Comparison of ENCODE assay signal across 8 mouse cellular contexts in genomic region chrX:8192126-8192639, GRCm38 (mm10). TPM values are rescaled to one million over a fixed set of nuclear protein-coding genes. Genes with fewer than 3 reads are reported as not detected.
DNase-seq lines count a peak whose midpoint lies in the region; ATAC-seq and TF ChIP-seq lines count a peak whose summit lies in the region.

No protein-coding gene starts in this region.

- H3K9ac ChIP-seq in liver, embryonic 15.5 days, result peak overlapping the region; percentile 75

- H3K9me3 ChIP-seq in liver, embryonic 15.5 days (replicated peaks), result no peaks in the 10 kb centered on the region

- H3K36me3 ChIP-seq in liver, embryonic 15.5 days (replicated peaks), result peaks cover 4% of the 10 kb centered on the region; the same call in 1 of the 2 replicates

- WGBS in liver, embryonic 15.5 days (ENCODE audit: insufficient replicate concordance), result 9% methylated on average over 13 of the region's 13 CpGs

- intact Hi-C loops in left cerebral cortex, adult 2 months (cut with DNase I), result loop anchor here (2.0 kb wide), 1 partner anchor 27 kb away; no protein-coding TSS in a partner anchor
- intact Hi-C loops in left cerebral cortex, postnatal 4 days (cut with DNase I), result no loop called here

- H3K4me2 ChIP-seq in liver, embryonic 15.5 days, result peak overlapping the region; percentile 78

- peak overlapping the region; percentile 85 for H3K27ac ChIP-seq in left cerebral cortex, adult 2 months
- peak overlapping the region; percentile 81 for H3K27ac ChIP-seq in liver, embryonic 15.5 days (replicated peaks)

- H3K4me3 ChIP-seq in left cerebral cortex, adult 2 months, result peak overlapping the region; percentile 61
- peak overlapping the region; percentile 72 for H3K4me3 ChIP-seq in liver, embryonic 15.5 days (replicated peaks)

- no peaks in the 10 kb centered on the region for H3K27me3 ChIP-seq in liver, embryonic 15.5 days

- H3K4me1 ChIP-seq in liver, embryonic 15.5 days (replicated peaks), result peaks cover 9% of the 10 kb centered on the region

- peak; percentile 5 to 49; a peak in 2 of 4 replicates for ATAC-seq in hematopoietic stem cell, adult 5-6 weeks (replicated peaks in 1 of 2; ENCODE audit: insufficient read depth in 1 of 2, low FRiP score in 2 of 2, low TSS enrichment in 1 of 2, low read depth in 1 of 2, poor library complexity in 2 of 2, severe bottlenecking in 2 of 2)
- ATAC-seq in liver, embryonic 15.5 days (ENCODE audit: insufficient read depth), result no peak; the same call in 1 of the 2 replicates
- ATAC-seq in erythroid progenitor cell, adult 5-6 weeks (replicated peaks; ENCODE audit: low FRiP score, poor library complexity, severe bottlenecking), result no peak; the same call in 1 of the 2 replicates

- no peak for DNase-seq in left cerebral cortex, adult 2 months (ENCODE audit: extremely low spot score in 1 of 2, low spot score in 2 of 2)
- no peak for DNase-seq in left cerebral cortex, postnatal 4 days
- peak; percentile 34 for DNase-seq in brain, adult 2 months (ENCODE audit: low read depth, low spot score)
- DNase-seq in layer of hippocampus, postnatal 25 days (ENCODE audit: extremely low spot score in 1 of 2, low spot score in 1 of 2), result no peak
- DNase-seq in cerebellum, postnatal 10 days, result no peak

- TF ChIP-seq CTCF in left cerebral cortex, adult 2 months (IDR thresholded peaks at IDR 0.05), result no peak

RNA-seq across cellular contexts. Expression of gene Ebp, which starts 1.1 kb away (rescaled TPM):
- total RNA-seq in left cerebral cortex, adult 2 months (2021), result 10 to 100 TPM; 34.8 to 35.7 TPM
- 10 to 100 TPM; 19.9 to 25.5 TPM for total RNA-seq in left cerebral cortex, postnatal 4 days (2021)
- total RNA-seq in hematopoietic stem cell, adult 5-6 weeks (2017), result 59.0 and 60.6 TPM in 2 replicates
- 81.1 and 91.0 TPM in 2 replicates for polyA plus RNA-seq in liver, embryonic 15.5 days (2015; fragmentation: Nextera tagmentation; extraction: Ambion mirVana)
- total RNA-seq in erythroid progenitor cell, adult 5-6 weeks (2015; ENCODE audit: low replicate concordance), result 20.5 and 37.3 TPM in 2 replicates
- total RNA-seq in erythroid progenitor cell, adult 5-6 weeks (2017; ENCODE audit: low replicate concordance), result 14.2 and 26.6 TPM in 2 replicates
- 10 to 100 TPM; 36.1 to 38.4 TPM for total RNA-seq in layer of hippocampus, postnatal 25 days (2021)

RNA-seq across cellular contexts. Expression of gene Porcn, which starts 14.1 kb away (rescaled TPM):
- 10 to 100 TPM; 74.7 to 84.7 TPM for total RNA-seq in left cerebral cortex, adult 2 months (2021)
- total RNA-seq in left cerebral cortex, postnatal 4 days (2021), result 10 to 100 TPM; 43.4 to 49.5 TPM
- 1.0 and 2.6 TPM in 2 replicates for total RNA-seq in hematopoietic stem cell, adult 5-6 weeks (2017)
- 0.83 and 1.1 TPM in 2 replicates for polyA plus RNA-seq in liver, embryonic 15.5 days (2015; fragmentation: Nextera tagmentation; extraction: Ambion mirVana)
- total RNA-seq in erythroid progenitor cell, adult 5-6 weeks (2015; ENCODE audit: low replicate concordance), result not detected in 2 replicates
- not detected in 2 replicates for total RNA-seq in erythroid progenitor cell, adult 5-6 weeks (2017; ENCODE audit: low replicate concordance)
- 100 to 1,000 TPM in 1 of 2 experiments, 10 to 100 TPM in 1; 94.5 to 101 TPM for total RNA-seq in layer of hippocampus, postnatal 25 days (2021)

RNA-seq across cellular contexts. Expression of gene Tbc1d25, which starts 16.2 kb away (rescaled TPM):
- 10 to 100 TPM; 14.5 to 16.6 TPM for total RNA-seq in left cerebral cortex, adult 2 months (2021)
- total RNA-seq in left cerebral cortex, postnatal 4 days (2021), result 10 to 100 TPM; 18.1 to 19.9 TPM
- 7.8 and 8.2 TPM in 2 replicates for total RNA-seq in hematopoietic stem cell, adult 5-6 weeks (2017)
- polyA plus RNA-seq in liver, embryonic 15.5 days (2015; fragmentation: Nextera tagmentation; extraction: Ambion mirVana), result 4.9 and 5.5 TPM in 2 replicates
- total RNA-seq in erythroid progenitor cell, adult 5-6 weeks (2015; ENCODE audit: low replicate concordance), result 4.6 and 13.3 TPM in 2 replicates
- total RNA-seq in erythroid progenitor cell, adult 5-6 weeks (2017; ENCODE audit: low replicate concordance), result 1.5 and 4.7 TPM in 2 replicates
- 10 to 100 TPM; 13.3 to 13.9 TPM for total RNA-seq in layer of hippocampus, postnatal 25 days (2021)

RNA-seq across cellular contexts. Expression of gene Rbm3, which starts 46.5 kb away (rescaled TPM):
- 100 to 1,000 TPM in 1 of 2 experiments, 10 to 100 TPM in 1; 86.0 to 124 TPM for total RNA-seq in left cerebral cortex, adult 2 months (2021)
- total RNA-seq in left cerebral cortex, postnatal 4 days (2021), result 100 to 1,000 TPM; 346 to 406 TPM
- 1,086 and 1,580 TPM in 2 replicates for total RNA-seq in hematopoietic stem cell, adult 5-6 weeks (2017)
- 228 and 253 TPM in 2 replicates for polyA plus RNA-seq in liver, embryonic 15.5 days (2015; fragmentation: Nextera tagmentation; extraction: Ambion mirVana)
- total RNA-seq in erythroid progenitor cell, adult 5-6 weeks (2015; ENCODE audit: low replicate concordance), result 611 and 758 TPM in 2 replicates
- 564 and 613 TPM in 2 replicates for total RNA-seq in erythroid progenitor cell, adult 5-6 weeks (2017; ENCODE audit: low replicate concordance)
- total RNA-seq in layer of hippocampus, postnatal 25 days (2021), result 100 to 1,000 TPM in 1 of 2 experiments, 10 to 100 TPM in 1; 94.0 to 137 TPM

RNA-seq across cellular contexts. Expression of gene Wdr13, which starts 59.5 kb away (rescaled TPM):
- 100 to 1,000 TPM; 190 to 220 TPM for total RNA-seq in left cerebral cortex, adult 2 months (2021)
- 100 to 1,000 TPM; 214 to 224 TPM for total RNA-seq in left cerebral cortex, postnatal 4 days (2021)
- 41.6 and 44.4 TPM in 2 replicates for total RNA-seq in hematopoietic stem cell, adult 5-6 weeks (2017)
- 6.0 and 6.2 TPM in 2 replicates for polyA plus RNA-seq in liver, embryonic 15.5 days (2015; fragmentation: Nextera tagmentation; extraction: Ambion mirVana)
- total RNA-seq in erythroid progenitor cell, adult 5-6 weeks (2015; ENCODE audit: low replicate concordance), result 23.5 and 39.3 TPM in 2 replicates
- total RNA-seq in erythroid progenitor cell, adult 5-6 weeks (2017; ENCODE audit: low replicate concordance), result 10.0 and 25.7 TPM in 2 replicates
- 100 to 1,000 TPM; 199 to 214 TPM for total RNA-seq in layer of hippocampus, postnatal 25 days (2021)

Comparison
In these comparisons a context has a peak if more than half of its experiments do, and no peak if none do; other contexts are left out.
1. ATAC-seq: peak in hematopoietic stem cell, adult 5-6 weeks (2 of 2); none in liver, embryonic 15.5 days (single experiment) and erythroid progenitor cell, adult 5-6 weeks (single experiment).
2. RNA of gene Porcn, which starts 14.1 kb away (total RNA-seq): 94.5 to 101 TPM in layer of hippocampus, postnatal 25 days, 74.7 to 84.7 TPM in left cerebral cortex, adult 2 months and 43.4 to 49.5 TPM in left cerebral cortex, postnatal 4 days; 1.0 to 2.6 TPM in hematopoietic stem cell, adult 5-6 weeks and not detected in erythroid progenitor cell, adult 5-6 weeks; every median in the first group is over 10 times any median in the second.